Mouse (Mus musculus): ENCODE measurements around the gene 1700018G05Rik.
"Not testable (repeated sequence)": the region's sequence is repeated elsewhere in the genome, so short reads cannot be mapped to it uniquely, and the experiment has no call there.

The 1700018G05Rik gene

GRCm38 (mm10) chrX:102928072-102928471 lies at the start of gene 1700018G05Rik:
Gene 1700018G05Rik, plus strand, starts transcription at chrX:102928372.
- not testable (repeated sequence) for DNase-seq (ENCODE audit: low read depth)

DNA sequence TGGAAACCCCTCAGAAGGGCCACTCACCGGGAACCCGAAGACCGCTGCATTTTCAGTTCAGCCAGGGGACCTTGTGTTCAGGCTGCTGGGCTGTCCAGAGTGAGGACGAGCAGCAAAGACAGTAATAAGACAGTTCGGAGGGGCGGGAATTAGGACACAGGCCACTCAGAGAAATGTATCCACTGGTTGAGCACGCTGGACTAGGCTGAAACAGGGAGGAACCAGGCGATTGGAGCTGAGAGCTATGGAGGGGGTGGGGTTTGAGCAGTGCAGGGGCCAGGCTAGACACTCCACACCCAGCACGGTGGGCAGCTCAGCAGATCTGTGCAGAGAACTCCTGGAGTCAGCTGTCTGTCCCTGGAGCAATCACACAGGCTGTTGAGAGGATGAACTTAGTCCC lies 19.6 kb upstream of the 1700018G05Rik start, which contains the start of the genes Dmrtc1a and 1700011M02Rik:
Gene Dmrtc1a (minus strand): TSS at position 101 of the 400 bp plus-strand sequence.
Gene 1700011M02Rik (plus strand): TSS at position 319 of the 400 bp plus-strand sequence.
- DNase-seq (ENCODE audit: low read depth), result not testable (repeated sequence)

GRCm38 (mm10) chrX:102914823-102915222 lies 13.3 kb upstream of the 1700018G05Rik start:
- not testable (repeated sequence) for DNase-seq (ENCODE audit: low read depth)

- peak; percentile 2 for DNase-seq (ENCODE audit: low read depth)
These were observed 1.5 kb upstream of the 1700018G05Rik start for GRCm38 (mm10) chrX:102926707-102927106.

DNA sequence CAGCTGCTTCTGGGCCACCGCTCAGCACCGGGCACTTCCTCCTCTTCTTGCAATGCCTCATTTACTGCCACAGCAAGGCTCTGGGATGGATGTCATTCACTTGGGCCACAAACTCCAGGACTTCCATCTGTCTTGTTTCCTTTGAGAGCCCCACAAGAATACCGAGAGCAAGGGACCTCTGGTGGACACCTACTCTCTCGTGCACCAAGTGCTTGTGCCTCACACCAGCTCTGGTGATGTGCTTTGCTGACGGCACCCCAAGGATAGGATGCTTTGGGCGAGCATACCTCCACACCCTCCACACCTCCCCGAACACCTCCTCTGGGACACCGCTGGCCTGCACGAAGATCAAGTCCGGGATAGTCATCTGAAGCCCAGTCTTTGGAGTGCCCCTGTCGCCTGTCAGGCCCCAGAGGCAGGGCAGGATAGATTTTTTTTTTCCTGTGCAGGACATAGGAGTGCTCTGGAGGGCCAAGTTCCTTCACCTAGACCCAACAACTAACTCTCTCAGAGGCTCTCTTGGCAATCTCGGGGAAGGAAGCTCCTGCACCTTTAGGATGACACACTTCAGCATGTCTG lies 4.9 kb downstream of the 1700018G05Rik start:
- no peak for DNase-seq (ENCODE audit: low read depth)

- DNase-seq (ENCODE audit: low read depth), result peak; percentile 14
These were observed 5.6 kb downstream of the 1700018G05Rik start for GRCm38 (mm10) chrX:102933571-102934394.

DNA sequence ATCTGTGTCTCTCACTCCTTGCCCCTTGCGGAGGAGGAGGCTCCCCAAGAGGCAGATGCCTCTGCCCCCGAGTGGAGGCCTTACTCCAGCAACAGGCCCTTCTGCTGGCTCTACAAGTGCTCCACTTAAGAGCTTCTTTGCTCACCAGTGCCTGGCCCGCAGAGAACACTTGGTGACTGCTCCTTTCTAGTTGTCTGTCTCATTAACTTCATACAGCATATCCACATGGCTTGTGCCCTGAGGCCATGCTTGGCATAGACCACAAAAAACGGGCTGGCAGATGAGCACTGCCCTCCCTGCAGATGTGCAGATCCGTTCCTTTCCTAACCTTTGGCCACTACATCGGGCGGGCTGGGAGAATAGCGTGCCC lies 6.2 kb downstream of the 1700018G05Rik start:
- no peak for DNase-seq (ENCODE audit: low read depth)

- DNase-seq (ENCODE audit: low read depth), result no peak
These were observed 8.6 kb downstream of the 1700018G05Rik start for GRCm38 (mm10) chrX:102936743-102937142.

GRCm38 (mm10) chrX:102950136-102950535 lies 22.0 kb downstream of the 1700018G05Rik start:
- DNase-seq (ENCODE audit: low read depth), result not testable (repeated sequence)

- DNase-seq (ENCODE audit: low read depth), result no peak
These were observed 30.7 kb downstream of the 1700018G05Rik start for GRCm38 (mm10) chrX:102958917-102959316.

DNA sequence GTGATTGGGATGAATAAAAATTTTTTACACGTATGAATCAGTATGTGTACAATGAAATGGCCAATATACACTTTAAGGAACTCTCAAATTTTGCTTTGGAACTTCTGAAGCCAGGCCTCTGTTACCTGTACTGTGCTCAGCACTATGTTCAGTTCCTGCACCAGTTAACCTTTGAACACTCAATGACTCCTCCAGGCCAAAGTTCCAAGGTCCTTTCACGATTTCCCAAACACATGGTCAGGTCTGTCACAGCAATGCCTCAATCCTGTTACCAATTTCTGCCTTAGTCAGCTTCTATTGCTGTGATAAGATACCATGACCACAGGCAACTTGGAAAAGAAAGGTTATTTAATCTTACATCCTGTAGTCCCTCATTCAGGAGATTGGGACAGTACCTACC lies 32.4 kb downstream of the 1700018G05Rik start:
- DNase-seq (ENCODE audit: low read depth), result no peak

Measured in induced T-regulatory cell, adult 2 months (primary cell).